Mouse (Mus musculus) myocyte (in vitro differentiated cells): ENCODE results near the gene Etv6.

ENCODE experiments used
- MAX ChIP-seq: IDR thresholded peaks from one replicate; pipeline ENCODE4 v1.6.1; 2011; ENCODE audit warnings: low read depth, mild to moderate bottlenecking, control low read depth
- POLR2A ChIP-seq: IDR thresholded peaks from one replicate; pipeline ENCODE4 v1.6.1; 2011; ENCODE audit warnings: low read depth, mild to moderate bottlenecking, control low read depth, moderate library complexity; ENCODE audit not compliant: insufficient read length
- POLR2AphosphoS2 ChIP-seq: IDR thresholded peaks from one replicate; pipeline ENCODE4 v1.6.1; 2011; ENCODE audit warnings: low read depth, control low read depth; ENCODE audit not compliant: insufficient read length
- USF1 ChIP-seq: IDR thresholded peaks from one replicate; pipeline ENCODE4 v1.6.1; 2011; ENCODE audit warnings: low read depth, mild to moderate bottlenecking, control low read depth, moderate library complexity

GRCm38 (mm10) chr6:134045092-134045868 is 9.8 kb downstream of the Etv6 start:
- TF ChIP-seq POLR2A (no peak), POLR2AphosphoS2 (no peak), USF1 (no peak), MAX (no peak)
